Mouse (Mus musculus): ENCODE measurements at regions not wholly inside any gene's neighbourhood (a gene's known extent, or its start where the extent isn't known, plus 50 kb on each side); places are given as distances from the start of the nearest gene placed in this dataset.

DNA sequence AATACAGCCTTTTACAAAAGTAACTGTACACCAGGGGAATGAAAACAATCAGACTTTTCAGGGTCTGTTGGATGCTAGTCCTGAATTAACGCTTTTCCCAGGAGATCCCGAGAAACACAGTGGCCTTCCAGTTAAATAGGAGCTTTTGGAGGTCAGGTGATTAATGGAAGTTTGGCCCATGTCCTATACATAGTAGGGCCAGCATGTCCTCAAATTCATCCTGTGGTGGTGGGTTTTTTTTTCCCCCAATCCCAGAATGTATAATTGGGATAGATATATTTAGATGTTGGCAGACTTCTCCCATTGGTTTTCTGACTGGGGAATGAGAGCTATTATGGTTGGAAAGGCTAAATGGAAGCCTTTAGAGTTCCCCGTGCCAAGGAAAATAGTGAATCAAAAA is 77.6 kb downstream of the Cd200 start:
- H3K9me3 ChIP-seq (ENCODE audit: low read length), result no peaks in the 10 kb centered on the region
- H3K4me2 ChIP-seq (ENCODE audit: low read depth, low read length), result no peak overlapping the region
- 75% methylated on average over 3 of the region's 3 CpGs for WGBS
- no peak for ATAC-seq
- no peaks in the 10 kb centered on the region for H3K4me1 ChIP-seq (ENCODE audit: insufficient read depth, low read length)
- no peaks in the 10 kb centered on the region for H3K36me3 ChIP-seq (ENCODE audit: insufficient read depth, low read length)
- no peak overlapping the region for H3K9ac ChIP-seq (replicated peaks; ENCODE audit: low read length)
- no peaks in the 10 kb centered on the region for H3K27me3 ChIP-seq (ENCODE audit: insufficient read depth, low read length)
- H3K27ac ChIP-seq, result no peak overlapping the region
- H3K4me3 ChIP-seq (ENCODE audit: low read length), result no peak overlapping the region
- DNase-seq (ENCODE audit: low spot score), result no peak
- TF ChIP-seq CTCF (IDR thresholded peaks at IDR 0.05; ENCODE audit: low read depth), result no peak

DNA sequence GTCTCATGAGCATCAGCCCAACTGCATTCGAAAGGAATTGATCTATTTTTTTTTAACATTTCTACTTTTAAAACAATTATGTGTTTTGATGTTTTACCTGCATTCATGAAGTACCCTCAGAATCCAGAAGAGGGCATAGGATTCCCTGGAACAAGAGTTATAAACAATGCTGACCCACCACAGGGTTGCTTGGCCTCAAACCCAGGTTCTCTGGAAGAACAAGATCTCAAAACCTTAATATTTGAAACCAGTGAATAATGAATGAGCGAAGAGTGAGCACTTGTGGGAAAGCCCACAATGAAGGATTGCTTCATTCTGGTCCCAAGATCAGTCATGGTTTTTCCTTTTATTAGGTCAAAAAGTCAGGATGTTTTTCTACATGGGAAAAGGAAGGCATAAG is 78.6 kb downstream of the Cd200 start:
- WGBS, result 89% methylated on average over 2 of the region's 2 CpGs
- no peak overlapping the region for H3K27ac ChIP-seq
- H3K4me1 ChIP-seq (ENCODE audit: insufficient read depth, low read length), result no peaks in the 10 kb centered on the region
- no peaks in the 10 kb centered on the region for H3K9me3 ChIP-seq (ENCODE audit: low read length)
- H3K9ac ChIP-seq (replicated peaks; ENCODE audit: low read length), result no peak overlapping the region
- ATAC-seq (no peak), DNase-seq (ENCODE audit: low spot score) (no peak)
- H3K4me2 ChIP-seq (ENCODE audit: low read depth, low read length), result no peak overlapping the region
- no peaks in the 10 kb centered on the region for H3K27me3 ChIP-seq (ENCODE audit: insufficient read depth, low read length)
- no peaks in the 10 kb centered on the region for H3K36me3 ChIP-seq (ENCODE audit: insufficient read depth, low read length)
- peak; percentile 20; the same call in 1 of the 2 replicates for TF ChIP-seq CTCF (IDR thresholded peaks at IDR 0.05; ENCODE audit: low read depth)
- no peak overlapping the region for H3K4me3 ChIP-seq (ENCODE audit: low read length)

- no peak for ATAC-seq
- no peak overlapping the region for H3K4me2 ChIP-seq (ENCODE audit: low read depth, low read length)
- no peaks in the 10 kb centered on the region for H3K9me3 ChIP-seq (ENCODE audit: low read length)
- H3K4me3 ChIP-seq (ENCODE audit: low read length), result no peak overlapping the region
- WGBS, result 44% methylated on average over 1 of the region's 1 CpGs
- H3K27me3 ChIP-seq (ENCODE audit: insufficient read depth, low read length), result no peaks in the 10 kb centered on the region
- peak; percentile 31 for DNase-seq (ENCODE audit: low spot score)
- TF ChIP-seq CTCF (IDR thresholded peaks at IDR 0.05; ENCODE audit: low read depth), result no peak
- H3K9ac ChIP-seq (replicated peaks; ENCODE audit: low read length), result no peak overlapping the region
- H3K4me1 ChIP-seq (ENCODE audit: insufficient read depth, low read length), result no peaks in the 10 kb centered on the region
- no peaks in the 10 kb centered on the region for H3K36me3 ChIP-seq (ENCODE audit: insufficient read depth, low read length)
- H3K27ac ChIP-seq, result no peak overlapping the region
Measured at GRCm38 (mm10) chr16:45329716-45330115, 79.1 kb downstream of the Cd200 start.

GRCm38 (mm10) chr16:45327103-45327502 is 81.8 kb downstream of the Cd200 start:
- TF ChIP-seq CTCF (IDR thresholded peaks at IDR 0.05; ENCODE audit: low read depth), result no peak
- Histone ChIP-seq H3K9me3 (ENCODE audit: low read length) (no peaks in the 10 kb centered on the region), H3K9ac (replicated peaks; ENCODE audit: low read length) (no peak overlapping the region), H3K27ac (no peak overlapping the region), H3K4me2 (ENCODE audit: low read depth, low read length) (no peak overlapping the region), H3K4me1 (ENCODE audit: insufficient read depth, low read length) (no peaks in the 10 kb centered on the region), H3K36me3 (ENCODE audit: insufficient read depth, low read length) (no peaks in the 10 kb centered on the region), H3K27me3 (ENCODE audit: insufficient read depth, low read length) (no peaks in the 10 kb centered on the region), H3K4me3 (ENCODE audit: low read length) (no peak overlapping the region)
- no peak for DNase-seq (ENCODE audit: low spot score)
- ATAC-seq, result no peak
- 90% methylated on average over 2 of the region's 2 CpGs for WGBS

GRCm38 (mm10) chr16:45311479-45311878 is 87.4 kb downstream of the Btla start:
- no peak for TF ChIP-seq CTCF (IDR thresholded peaks at IDR 0.05; ENCODE audit: low read depth)
- no peak overlapping the region for H3K27ac ChIP-seq
- H3K4me1 ChIP-seq (ENCODE audit: insufficient read depth, low read length), result no peaks in the 10 kb centered on the region
- H3K36me3 ChIP-seq (ENCODE audit: insufficient read depth, low read length), result no peaks in the 10 kb centered on the region
- ATAC-seq, result no peak
- 75% methylated on average over 1 of the region's 1 CpGs for WGBS
- no peak overlapping the region for H3K4me2 ChIP-seq (ENCODE audit: low read depth, low read length)
- H3K27me3 ChIP-seq (ENCODE audit: insufficient read depth, low read length), result no peaks in the 10 kb centered on the region
- H3K9me3 ChIP-seq (ENCODE audit: low read length), result no peaks in the 10 kb centered on the region
- DNase-seq (ENCODE audit: low spot score), result no peak
- H3K9ac ChIP-seq (replicated peaks; ENCODE audit: low read length), result no peak overlapping the region
- H3K4me3 ChIP-seq (ENCODE audit: low read length), result no peak overlapping the region

All from hindbrain, postnatal 0 days (tissue).